Comparison of ENCODE assay signal across 13 mouse cellular contexts in the genomic region with DNA sequence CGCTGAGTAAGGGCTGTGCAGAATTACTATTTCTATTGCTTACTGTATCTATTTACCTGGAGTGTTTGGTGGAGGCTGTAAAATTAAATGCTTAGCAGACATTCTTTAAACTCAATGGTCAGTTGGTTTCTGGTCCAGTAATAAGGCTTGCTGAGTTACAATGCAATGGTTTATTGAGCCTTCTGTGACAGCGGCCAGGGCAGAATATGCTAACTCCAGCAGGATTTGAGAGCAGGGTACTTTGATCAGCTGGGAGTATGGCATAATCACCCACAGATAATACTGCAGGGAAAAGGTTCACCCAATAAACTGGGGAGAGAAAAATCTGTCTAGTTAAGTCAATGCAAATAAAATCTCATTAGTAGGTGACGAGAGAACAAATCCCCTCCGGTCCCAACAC.
DNase-seq lines count a peak whose midpoint lies in the region; ATAC-seq and TF ChIP-seq lines count a peak whose summit lies in the region.
"Had no signal": no experiment of that assay in that cellular context is flagged by ENCODE, and none has a peak within 500 bp of the region (broad histone marks: within the 10 kb centered on the region; RNA-seq: fewer than 3 reads in every experiment).

No protein-coding gene starts in this region.

- H3K36me3 ChIP-seq in hindbrain, embryonic 13.5 days, result no peaks in the 10 kb centered on the region
- no peaks in the 10 kb centered on the region for H3K36me3 ChIP-seq in hindbrain, embryonic 11.5 days (ENCODE audit: control insufficient read depth, insufficient read depth, low read length)
- H3K36me3 ChIP-seq in midbrain, embryonic 10.5 days, result no peaks in the 10 kb centered on the region
- H3K36me3 ChIP-seq in midbrain, postnatal 0 days (ENCODE audit: insufficient read depth, low read length), result no peaks in the 10 kb centered on the region
- no peaks in the 10 kb centered on the region for H3K36me3 ChIP-seq in limb, embryonic 12.5 days
- H3K36me3 ChIP-seq in stomach, postnatal 0 days (ENCODE audit: control insufficient read depth, insufficient read depth, low read length), result no peaks in the 10 kb centered on the region
- H3K36me3 ChIP-seq: G1E had no signal

- H3K27me3 ChIP-seq in hindbrain, embryonic 13.5 days, result no peaks in the 10 kb centered on the region
- H3K27me3 ChIP-seq in hindbrain, embryonic 11.5 days (ENCODE audit: control insufficient read depth, insufficient read depth, low read length), result no peaks in the 10 kb centered on the region
- H3K27me3 ChIP-seq in midbrain, embryonic 10.5 days (ENCODE audit: low read depth, poor library complexity, severe bottlenecking), result no peaks in the 10 kb centered on the region
- H3K27me3 ChIP-seq in midbrain, postnatal 0 days (ENCODE audit: insufficient read depth, low read length), result no peaks in the 10 kb centered on the region
- H3K27me3 ChIP-seq in limb, embryonic 12.5 days, result no peaks in the 10 kb centered on the region
- H3K27me3 ChIP-seq in stomach, postnatal 0 days (ENCODE audit: control insufficient read depth, insufficient read depth, low read length), result no peaks in the 10 kb centered on the region

- peaks cover 75% of the 10 kb centered on the region for H3K4me1 ChIP-seq in hindbrain, embryonic 13.5 days (replicated peaks)
- H3K4me1 ChIP-seq in hindbrain, embryonic 11.5 days (replicated peaks; ENCODE audit: control insufficient read depth, insufficient read depth, low read length), result peaks cover 6% of the 10 kb centered on the region; the same call in 1 of the 2 replicates
- H3K4me1 ChIP-seq in midbrain, embryonic 10.5 days, result peaks cover 79% of the 10 kb centered on the region
- peaks cover 15% of the 10 kb centered on the region for H3K4me1 ChIP-seq in midbrain, postnatal 0 days (ENCODE audit: insufficient read depth, low read length)
- peaks cover 72% of the 10 kb centered on the region for H3K4me1 ChIP-seq in limb, embryonic 12.5 days (replicated peaks)
- peaks cover 5% of the 10 kb centered on the region; the same call in 1 of the 2 replicates for H3K4me1 ChIP-seq in stomach, postnatal 0 days (replicated peaks; ENCODE audit: control insufficient read depth, insufficient read depth)

- no peak for TF ChIP-seq EP300 in stomach, postnatal 0 days (optimal IDR thresholded peaks at IDR 0.05)

- TF ChIP-seq CTCF in midbrain, postnatal 0 days (IDR thresholded peaks at IDR 0.05), result no peak
- TF ChIP-seq CTCF in stomach, postnatal 0 days (IDR thresholded peaks at IDR 0.05; ENCODE audit: low read depth), result no peak

- DNase-seq in hindbrain, embryonic 11.5 days (ENCODE audit: low spot score), result no peak
- no peak for DNase-seq in midbrain, embryonic 10.5 days (ENCODE audit: low spot score)
- DNase-seq in midbrain, postnatal 0 days (ENCODE audit: low spot score), result no peak
- DNase-seq in stomach, postnatal 0 days (ENCODE audit: low spot score), result no peak
- DNase-seq in right cerebral cortex, postnatal 4 days, result no peak
- DNase-seq in heart, postnatal 4 days, result no peak
- DNase-seq: B cell, adult 2 months; cerebellum, adult 18-20 months; heart, adult 18-20 months; thymus, postnatal 14 days had no signal

- 63% methylated on average over 4 of the region's 4 CpGs for WGBS in hindbrain, embryonic 13.5 days
- WGBS in hindbrain, embryonic 11.5 days, result 82% methylated on average over 4 of the region's 4 CpGs
- 68% methylated on average over 4 of the region's 4 CpGs for WGBS in midbrain, embryonic 10.5 days
- WGBS in midbrain, postnatal 0 days, result 53% methylated on average over 4 of the region's 4 CpGs
- WGBS in limb, embryonic 12.5 days, result 41% methylated on average over 4 of the region's 4 CpGs
- 70% methylated on average over 4 of the region's 4 CpGs for WGBS in stomach, postnatal 0 days

- H3K27ac ChIP-seq in hindbrain, embryonic 13.5 days, result peak overlapping the region; percentile 58; the same call in 1 of the 2 replicates
- H3K27ac ChIP-seq in hindbrain, embryonic 11.5 days (ENCODE audit: low read depth, low read length), result no peak overlapping the region
- peak overlapping the region; percentile 65; the same call in 1 of the 2 replicates for H3K27ac ChIP-seq in midbrain, embryonic 10.5 days (replicated peaks)
- no peak overlapping the region for H3K27ac ChIP-seq in midbrain, postnatal 0 days (ENCODE audit: low read depth, low read length)
- H3K27ac ChIP-seq in limb, embryonic 12.5 days, result peak overlapping the region; percentile 64; the same call in 1 of the 2 replicates
- 0 out of 2 replicates have a peak overlapping the region, but pooled peaks have one; percentile 6 for H3K27ac ChIP-seq in stomach, postnatal 0 days (replicated peaks)

- ATAC-seq in hindbrain, embryonic 13.5 days (ENCODE audit: low FRiP score), result no peak
- ATAC-seq in hindbrain, embryonic 11.5 days (ENCODE audit: low FRiP score), result no peak
- no peak for ATAC-seq in midbrain, postnatal 0 days (ENCODE audit: low FRiP score)
- ATAC-seq in limb, embryonic 12.5 days (ENCODE audit: insufficient number of reproducible peaks, insufficient read depth, low FRiP score, low TSS enrichment, low read depth), result no peak
- no peak for ATAC-seq in stomach, postnatal 0 days (ENCODE audit: low FRiP score, low TSS enrichment)

- H3K9ac ChIP-seq in hindbrain, embryonic 13.5 days, result no peak overlapping the region
- H3K9ac ChIP-seq in hindbrain, embryonic 11.5 days (ENCODE audit: low read depth, low read length), result no peak overlapping the region
- no peak overlapping the region for H3K9ac ChIP-seq in midbrain, postnatal 0 days (replicated peaks; ENCODE audit: low read length, poor library complexity, severe bottlenecking)
- no peak overlapping the region for H3K9ac ChIP-seq in limb, embryonic 12.5 days (replicated peaks)
- no peak overlapping the region for H3K9ac ChIP-seq in stomach, postnatal 0 days (ENCODE audit: low read length)

- no peak overlapping the region for H3K4me2 ChIP-seq in hindbrain, embryonic 13.5 days
- H3K4me2 ChIP-seq in hindbrain, embryonic 11.5 days (replicated peaks; ENCODE audit: low read depth, low read length), result no peak overlapping the region
- no peak overlapping the region for H3K4me2 ChIP-seq in midbrain, postnatal 0 days (ENCODE audit: low read depth, low read length, poor library complexity, severe bottlenecking)
- H3K4me2 ChIP-seq in limb, embryonic 12.5 days, result no peak overlapping the region
- no peak overlapping the region for H3K4me2 ChIP-seq in stomach, postnatal 0 days (replicated peaks; ENCODE audit: low read depth)

- H3K4me3 ChIP-seq in hindbrain, embryonic 13.5 days, result no peak overlapping the region
- no peak overlapping the region for H3K4me3 ChIP-seq in hindbrain, embryonic 11.5 days (ENCODE audit: low read depth, low read length)
- no peak overlapping the region for H3K4me3 ChIP-seq in midbrain, embryonic 10.5 days
- H3K4me3 ChIP-seq in midbrain, postnatal 0 days (ENCODE audit: low read depth, low read length), result no peak overlapping the region
- no peak overlapping the region for H3K4me3 ChIP-seq in limb, embryonic 12.5 days (replicated peaks)
- no peak overlapping the region for H3K4me3 ChIP-seq in stomach, postnatal 0 days (ENCODE audit: low read depth, low read length)

- no peaks in the 10 kb centered on the region for H3K9me3 ChIP-seq in hindbrain, embryonic 13.5 days
- no peaks in the 10 kb centered on the region for H3K9me3 ChIP-seq in hindbrain, embryonic 11.5 days (ENCODE audit: control insufficient read depth, low read length)
- no peaks in the 10 kb centered on the region for H3K9me3 ChIP-seq in midbrain, embryonic 10.5 days (replicated peaks)
- no peaks in the 10 kb centered on the region for H3K9me3 ChIP-seq in midbrain, postnatal 0 days (ENCODE audit: low read length)
- H3K9me3 ChIP-seq in limb, embryonic 12.5 days, result no peaks in the 10 kb centered on the region
- no peaks in the 10 kb centered on the region for H3K9me3 ChIP-seq in stomach, postnatal 0 days (ENCODE audit: control insufficient read depth, low read length)
- H3K9me3 ChIP-seq: G1E had no signal

Comparison
In these comparisons a context has a peak if more than half of its experiments do, and no peak if none do; other contexts are left out.
1. H3K27ac ChIP-seq: peak in hindbrain, embryonic 13.5 days (single experiment), midbrain, embryonic 10.5 days (single experiment), limb, embryonic 12.5 days (single experiment) and stomach, postnatal 0 days (single experiment); none in hindbrain, embryonic 11.5 days (single experiment) and midbrain, postnatal 0 days (single experiment).